Mouse (Mus musculus): ENCODE data around the gene Vcam1.

The Vcam1 gene

DNA sequence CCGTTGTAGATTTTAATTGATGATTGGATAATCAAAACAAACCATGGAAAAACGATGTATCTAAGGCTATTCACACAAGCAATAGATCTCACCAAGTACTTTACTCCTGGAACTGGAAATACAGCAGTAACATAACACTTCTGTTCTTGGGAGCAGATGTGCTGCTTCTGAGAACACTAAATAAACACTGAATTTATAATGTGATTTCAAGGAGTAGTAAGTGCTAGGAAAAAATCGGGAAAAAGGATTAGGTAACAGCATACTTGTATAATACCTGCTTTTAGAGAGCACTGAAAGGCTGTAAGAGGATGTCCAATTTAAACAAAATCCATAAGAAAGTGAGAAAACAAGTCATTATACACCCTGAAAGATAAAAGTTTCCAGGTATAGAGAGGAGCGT is 43.5 kb downstream of the Vcam1 start:
- no peak for DNase-seq (ENCODE audit: low spot score in 2 of 2)

DNA sequence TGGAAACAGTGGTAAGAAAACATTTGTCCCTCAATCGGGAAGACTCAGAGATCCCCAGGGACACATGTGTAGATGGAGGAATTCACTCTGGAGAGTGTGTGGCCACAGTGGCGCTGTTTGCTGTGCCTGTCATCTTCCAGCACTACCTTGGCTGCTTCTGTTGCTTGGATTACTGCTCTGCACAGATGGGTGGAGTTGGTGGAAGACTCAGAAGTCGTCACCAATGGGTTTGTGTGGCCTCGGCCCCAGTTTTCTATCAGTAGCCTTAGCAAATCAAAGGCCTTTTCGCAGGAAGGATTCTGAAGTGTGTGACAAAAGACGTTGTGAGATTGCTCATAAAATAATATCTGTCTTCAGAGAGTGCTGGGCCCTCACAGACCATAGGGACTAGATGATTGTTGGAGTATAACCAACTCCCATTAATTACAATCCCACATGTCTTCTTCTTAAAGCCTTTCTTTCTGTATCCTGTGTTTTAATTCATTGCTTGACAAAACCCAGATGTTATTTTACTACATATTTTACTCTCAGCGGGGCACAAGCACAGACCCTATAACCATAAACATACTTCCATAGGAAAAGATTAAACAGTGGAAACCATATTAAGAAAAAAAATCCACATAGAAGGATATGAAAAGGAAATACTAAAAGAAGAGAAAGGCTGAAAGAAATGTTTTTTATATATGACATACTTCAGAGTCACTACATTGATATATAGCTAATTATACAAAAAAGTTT is 48.4 kb downstream of the Vcam1 start:
- DNase-seq (ENCODE audit: low spot score in 2 of 2): no peak

DNA sequence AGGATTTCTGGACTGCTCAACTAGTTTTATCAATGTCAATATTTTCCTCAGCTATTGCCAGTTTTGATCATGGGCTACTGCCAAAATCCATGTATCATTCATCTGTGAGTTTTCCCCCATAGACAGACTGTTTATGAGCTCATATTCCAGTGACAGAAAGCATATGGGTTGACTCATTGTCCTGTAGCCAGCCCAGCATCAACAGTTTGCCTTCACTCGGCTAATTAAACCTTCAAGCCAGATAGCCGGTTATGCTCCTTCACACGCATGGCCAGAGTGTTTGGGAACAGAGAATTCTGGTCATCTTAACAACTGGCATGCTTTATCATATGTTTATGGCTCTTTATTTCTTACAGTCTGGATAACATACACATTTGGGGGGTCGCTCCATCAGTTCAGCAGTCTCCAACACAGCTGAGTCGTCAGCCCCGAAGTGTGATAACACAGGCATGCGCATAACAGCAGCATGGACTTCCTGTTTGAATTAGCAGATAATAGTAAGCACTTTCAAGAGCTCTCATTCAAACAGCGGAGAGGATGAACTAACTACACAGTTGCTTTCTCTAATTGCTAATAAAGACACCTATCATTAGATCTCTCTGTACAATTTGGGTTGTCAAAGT is 49.2 kb downstream of the Vcam1 start:
- no peak for DNase-seq (ENCODE audit: low spot score in 2 of 2)

DNA sequence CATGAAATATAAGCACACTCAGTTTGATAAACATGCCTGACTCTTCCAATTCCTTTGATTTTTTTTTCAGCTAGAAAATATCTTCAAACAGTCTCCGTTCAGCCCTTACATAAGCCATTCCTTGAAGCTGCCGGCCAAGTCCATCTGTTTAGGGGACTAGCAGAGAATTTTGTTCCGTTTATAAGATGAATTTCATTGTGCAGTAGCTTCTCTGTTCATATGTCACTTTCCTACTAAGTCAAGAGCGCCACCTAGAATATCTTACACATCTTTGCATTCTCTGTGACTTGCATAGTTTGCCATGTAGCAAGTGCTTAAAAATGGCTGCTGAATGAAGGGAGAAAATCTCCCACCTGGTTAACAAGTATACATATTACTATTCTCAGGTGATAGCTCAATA is 51.0 kb downstream of the Vcam1 start:
- DNase-seq (ENCODE audit: low spot score in 2 of 2): peak in 1 of 2 experiments; percentile 25

DNA sequence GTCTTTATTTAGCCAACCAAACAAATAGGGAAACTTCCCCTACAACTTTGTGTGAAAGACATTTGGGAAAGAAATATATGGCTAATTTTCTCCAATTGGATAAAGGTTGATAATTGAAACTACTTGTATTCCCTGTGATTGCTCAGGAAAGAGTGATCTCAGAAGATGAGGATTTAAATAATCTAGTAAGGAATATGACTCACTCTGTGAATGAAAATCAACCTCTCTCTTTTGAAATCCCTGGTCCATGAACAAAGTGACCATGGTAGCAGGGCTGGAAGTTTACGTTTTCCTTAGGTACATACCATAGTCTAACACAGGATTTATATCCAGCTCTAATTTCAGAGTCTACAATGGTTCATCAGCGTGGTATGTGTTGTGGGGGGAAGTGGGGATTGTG is 52.7 kb downstream of the Vcam1 start:
- DNase-seq (ENCODE audit: low spot score in 2 of 2): no peak

DNA sequence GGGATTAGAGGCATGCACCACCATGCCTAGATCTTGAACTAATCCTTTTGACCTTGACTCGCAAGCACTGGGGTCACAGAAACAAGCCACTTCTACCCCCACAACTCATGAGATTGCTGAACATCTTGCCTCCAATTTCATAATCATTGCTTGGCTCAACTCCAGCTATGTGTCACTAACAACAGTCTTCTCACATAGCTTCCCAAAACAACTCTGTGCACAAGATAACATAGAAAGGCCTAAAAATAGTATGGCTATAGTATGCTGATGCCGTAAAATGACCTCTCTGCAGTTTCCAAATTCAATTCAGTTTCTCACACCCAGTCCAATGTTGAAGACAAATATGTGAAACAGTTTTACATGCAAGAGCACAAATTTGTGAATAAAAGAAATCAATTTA is 56.9 kb downstream of the Vcam1 start:
- DNase-seq (ENCODE audit: low spot score in 2 of 2): no peak

DNA sequence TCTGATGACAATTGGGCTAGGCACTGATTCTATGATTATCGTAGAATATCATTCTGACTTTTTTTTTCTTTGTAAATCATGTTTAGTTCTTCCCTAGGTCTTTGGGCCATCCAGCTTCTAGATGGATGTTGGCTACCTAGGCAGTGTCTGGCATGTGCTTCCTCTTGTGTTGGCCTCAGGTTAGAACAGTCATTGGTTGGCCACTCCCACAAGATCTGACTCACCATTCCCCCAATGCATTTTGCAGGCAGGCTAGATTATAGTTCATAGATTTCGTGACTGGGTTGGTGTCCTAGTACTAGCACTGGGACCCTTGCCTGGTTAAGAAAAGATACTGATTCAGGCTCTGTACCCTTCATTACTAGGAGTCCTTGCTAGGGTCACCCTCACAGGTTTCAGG is 67.3 kb downstream of the Vcam1 start:
- no peak for DNase-seq (ENCODE audit: low spot score in 2 of 2)

DNA sequence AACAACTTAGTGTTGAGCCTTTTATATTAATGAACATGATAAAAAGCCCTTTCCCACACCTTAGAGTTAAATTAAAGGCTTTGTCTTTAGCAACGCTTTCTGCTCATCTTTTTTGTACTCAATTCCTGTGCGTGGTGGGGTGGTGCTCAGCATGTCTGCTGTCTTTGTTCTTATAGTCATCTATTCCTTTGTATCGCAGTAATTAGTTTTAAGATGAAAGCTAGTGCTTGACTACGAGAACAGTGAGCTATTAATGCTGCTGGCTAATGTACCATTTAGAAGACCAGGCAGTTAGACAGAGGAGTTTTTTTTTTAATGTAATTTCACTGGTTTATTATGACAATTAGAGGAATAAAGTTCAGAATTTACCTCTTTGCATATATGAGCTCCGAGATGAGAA is 69.2 kb downstream of the Vcam1 start:
- DNase-seq (ENCODE audit: low spot score in 2 of 2): no peak
